Mouse (Mus musculus) embryo, embryonic 10.5 days (tissue): ENCODE measurements around the gene Tbk1.

ENCODE experiments used
- DNase-seq: peaks from one replicate; pipeline ENCODE4 v3.0.0-alpha.2; 2015; ENCODE audit warnings: low spot score

The Tbk1 gene

DNA sequence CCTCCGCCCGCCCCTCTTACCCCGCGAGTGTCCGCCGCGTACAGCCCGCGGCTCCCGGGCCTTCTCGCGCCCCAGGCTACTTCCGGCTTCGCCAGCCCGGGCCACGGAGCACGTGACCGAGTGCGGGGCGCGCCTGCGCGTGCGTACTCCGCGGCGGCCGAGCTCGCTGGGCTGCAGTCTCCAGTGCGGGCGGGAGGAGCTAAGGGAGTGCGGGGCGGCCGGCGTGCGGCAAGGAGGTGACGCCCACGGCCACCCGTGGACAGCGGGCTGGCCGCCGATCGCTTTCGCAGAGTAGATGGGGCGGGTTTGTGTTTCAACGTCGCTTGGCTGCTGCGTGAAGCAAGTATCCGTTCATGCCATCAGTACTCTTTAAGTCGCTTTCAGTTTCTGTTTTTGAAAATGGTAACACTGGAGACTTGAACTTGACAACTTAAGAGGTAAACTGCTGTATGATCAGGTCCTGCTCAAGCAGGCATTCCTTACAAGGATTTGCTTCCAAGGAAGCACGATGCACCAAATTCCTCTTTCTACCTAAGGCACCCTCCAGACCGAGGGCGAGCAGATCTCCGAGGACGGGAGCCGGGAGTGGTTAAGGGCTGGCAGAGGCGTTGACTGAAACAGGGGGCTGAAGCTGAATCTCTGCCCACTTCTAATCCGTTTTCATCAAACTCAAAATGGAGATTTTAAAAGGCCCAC, at the start of gene Tbk1:
TSS of gene Tbk1 (minus strand) at position 113 of the 696 bp plus-strand sequence.
- peak; percentile 92 for DNase-seq

GRCm38 (mm10) chr10:121636276-121636675, 49.7 kb upstream of the Tbk1 start:
- no peak for DNase-seq

DNA sequence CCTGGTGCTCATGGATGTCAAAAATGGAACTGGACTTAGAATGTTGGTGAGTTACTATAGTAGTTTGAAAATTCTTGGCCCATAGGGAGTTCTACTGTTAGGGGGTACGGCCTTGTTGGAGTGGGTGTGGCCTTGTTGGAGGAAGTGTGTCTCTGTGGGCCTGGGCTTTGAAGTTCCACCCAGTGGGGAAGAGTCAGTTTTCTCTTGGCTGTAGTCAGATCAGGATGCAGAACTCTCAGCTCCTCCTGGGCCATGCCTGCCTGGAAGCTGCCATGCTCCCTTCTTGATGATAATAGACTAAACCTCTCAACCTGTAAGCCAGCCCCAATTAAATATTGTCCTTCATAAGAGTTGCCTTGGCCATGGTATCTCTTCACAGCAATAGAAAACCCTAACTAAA, 47.6 kb upstream of the Tbk1 start:
- no peak for DNase-seq

GRCm38 (mm10) chr10:121628561-121629040, 42.0 kb upstream of the Tbk1 start:
- DNase-seq, result no peak

DNA sequence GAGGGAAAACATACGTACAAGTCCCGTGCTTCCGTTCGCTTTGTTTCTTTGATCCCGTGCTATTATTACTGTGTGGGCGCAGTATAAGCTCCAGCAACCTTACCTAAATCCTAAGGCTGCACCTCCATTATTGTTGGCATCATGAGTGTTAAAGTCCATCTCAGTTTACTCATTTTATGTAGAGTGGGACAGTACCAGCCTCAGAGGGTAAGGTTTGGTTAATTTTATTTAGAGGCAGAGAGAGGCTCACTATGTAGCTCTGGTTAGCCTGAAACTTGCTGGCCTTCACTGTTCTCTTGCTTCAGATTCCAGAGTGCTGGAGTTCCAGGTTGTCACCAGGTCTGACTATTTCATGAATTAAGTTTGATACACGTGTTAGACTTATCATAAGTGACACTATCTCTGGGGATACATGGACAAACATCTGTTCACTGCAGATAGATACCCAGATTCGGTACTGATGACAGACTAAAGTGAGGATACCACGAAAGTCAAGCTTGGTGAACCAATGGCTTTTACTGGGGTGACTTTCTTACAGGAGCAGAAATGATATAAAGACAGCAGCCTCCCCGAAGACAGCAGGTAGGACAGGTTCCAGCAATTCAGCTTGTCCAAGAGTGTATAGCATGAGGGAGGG, 40.7 kb upstream of the Tbk1 start:
- no peak for DNase-seq

DNA sequence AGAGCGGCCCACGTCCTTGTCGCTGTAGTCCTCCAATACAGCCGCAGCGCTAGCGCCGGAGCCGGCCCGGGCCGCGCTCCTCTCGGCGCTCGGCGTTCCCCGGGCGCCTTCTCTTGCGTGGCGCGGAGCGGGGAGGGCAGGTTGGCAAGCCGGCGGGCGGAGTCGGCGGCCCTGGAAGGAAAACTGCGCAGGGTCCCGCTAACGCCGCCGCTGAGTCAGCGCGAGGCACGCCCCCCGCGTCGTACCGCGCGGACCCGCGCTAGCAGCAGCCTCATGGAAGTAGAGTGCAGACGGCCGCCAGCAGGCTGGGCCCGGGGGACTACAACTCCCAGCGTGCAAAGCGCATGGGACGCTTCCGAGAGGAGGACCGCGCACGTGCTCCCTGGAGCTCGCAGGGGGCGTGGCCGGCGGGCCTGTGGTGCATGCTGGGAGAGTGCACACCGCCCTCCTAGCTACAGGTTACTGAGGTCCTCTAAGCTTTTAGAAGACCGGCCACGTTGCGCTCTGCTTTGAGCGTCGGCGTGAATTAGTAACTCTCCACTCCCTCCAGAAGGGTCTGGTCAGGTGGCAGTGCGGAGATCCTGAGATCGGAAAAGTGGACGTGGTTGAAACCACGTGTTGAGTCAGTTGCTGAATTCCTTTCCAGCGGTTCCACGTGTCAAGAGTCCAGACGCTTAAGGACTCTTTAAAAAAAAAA, 39.7 kb upstream of the Tbk1 start, which contains the start of gene Xpot:
TSS of gene Xpot (minus strand) at position 147 of the 697 bp plus-strand sequence.
- DNase-seq, result peak; percentile 98

- DNase-seq, result peak; percentile 53
Measured at GRCm38 (mm10) chr10:121625407-121626185, 39.0 kb upstream of the Tbk1 start.

- DNase-seq, result peak; percentile 34
Measured at GRCm38 (mm10) chr10:121625006-121625405, 38.4 kb upstream of the Tbk1 start.

DNA sequence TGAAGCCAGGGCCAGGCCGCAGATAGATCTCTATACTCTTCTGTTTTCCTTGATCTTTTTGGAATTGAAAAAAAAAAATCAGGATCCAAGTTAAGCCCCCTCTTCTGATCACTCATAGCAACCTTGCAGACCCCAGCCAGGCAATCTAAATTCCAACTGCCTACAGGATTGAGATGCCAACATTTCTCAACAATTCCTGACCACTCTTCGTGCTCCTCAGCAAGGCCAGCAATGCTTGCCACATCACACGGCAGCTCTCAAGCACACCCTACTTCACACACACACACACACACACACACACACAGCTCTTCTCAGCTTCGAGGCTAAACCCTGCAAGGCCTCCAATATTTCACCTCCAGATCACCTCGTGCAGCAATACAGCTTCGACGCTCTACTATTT, 37.1 kb upstream of the Tbk1 start:
- no peak for DNase-seq

DNA sequence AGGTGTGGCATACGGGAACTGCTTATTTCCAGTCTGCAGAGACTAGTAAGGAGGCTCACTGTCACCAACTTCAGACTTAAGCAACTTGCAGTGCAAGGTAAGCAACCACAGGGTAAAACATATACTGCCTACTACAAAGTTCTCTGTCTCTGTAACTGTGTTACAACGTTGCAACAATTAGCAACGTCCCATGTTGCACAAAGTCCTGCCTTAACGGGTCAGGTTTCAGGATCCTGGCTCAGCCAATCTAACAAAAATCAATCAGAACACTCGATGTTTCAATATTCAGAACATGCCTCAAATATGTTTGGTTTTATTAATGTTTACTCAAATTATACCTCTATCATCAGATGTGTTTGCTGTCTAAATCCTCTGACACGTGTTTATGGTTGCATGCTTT, 35.8 kb upstream of the Tbk1 start:
- DNase-seq, result no peak

GRCm38 (mm10) chr10:121615935-121616334, 29.3 kb upstream of the Tbk1 start:
- no peak for DNase-seq

GRCm38 (mm10) chr10:121615146-121615870, 28.7 kb upstream of the Tbk1 start:
- DNase-seq, result no peak

- DNase-seq, result no peak
Measured at GRCm38 (mm10) chr10:121613570-121613969, 27.0 kb upstream of the Tbk1 start.

DNA sequence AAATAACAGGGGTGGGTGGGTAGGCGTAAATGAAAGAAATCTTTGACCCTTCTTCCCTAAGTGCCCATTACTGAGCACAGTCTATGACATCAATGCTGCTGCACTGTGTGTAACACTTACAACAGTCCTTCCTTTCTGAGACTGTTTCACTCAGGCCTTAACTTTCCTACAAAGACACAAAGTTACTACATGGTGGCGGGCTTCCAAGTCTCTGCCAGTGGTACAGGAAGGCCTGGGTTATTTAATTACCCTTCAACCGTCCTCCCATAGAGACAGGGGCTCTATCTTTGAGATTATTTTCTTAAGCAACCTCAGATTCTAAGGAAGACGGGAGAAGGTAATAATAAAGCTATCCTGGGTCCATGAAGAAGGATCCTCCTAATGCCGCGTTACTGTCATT, 25.9 kb upstream of the Tbk1 start:
- DNase-seq, result no peak

GRCm38 (mm10) chr10:121611587-121611986, 25.0 kb upstream of the Tbk1 start:
- no peak for DNase-seq

GRCm38 (mm10) chr10:121608177-121608576, 21.6 kb upstream of the Tbk1 start:
- DNase-seq, result no peak

DNA sequence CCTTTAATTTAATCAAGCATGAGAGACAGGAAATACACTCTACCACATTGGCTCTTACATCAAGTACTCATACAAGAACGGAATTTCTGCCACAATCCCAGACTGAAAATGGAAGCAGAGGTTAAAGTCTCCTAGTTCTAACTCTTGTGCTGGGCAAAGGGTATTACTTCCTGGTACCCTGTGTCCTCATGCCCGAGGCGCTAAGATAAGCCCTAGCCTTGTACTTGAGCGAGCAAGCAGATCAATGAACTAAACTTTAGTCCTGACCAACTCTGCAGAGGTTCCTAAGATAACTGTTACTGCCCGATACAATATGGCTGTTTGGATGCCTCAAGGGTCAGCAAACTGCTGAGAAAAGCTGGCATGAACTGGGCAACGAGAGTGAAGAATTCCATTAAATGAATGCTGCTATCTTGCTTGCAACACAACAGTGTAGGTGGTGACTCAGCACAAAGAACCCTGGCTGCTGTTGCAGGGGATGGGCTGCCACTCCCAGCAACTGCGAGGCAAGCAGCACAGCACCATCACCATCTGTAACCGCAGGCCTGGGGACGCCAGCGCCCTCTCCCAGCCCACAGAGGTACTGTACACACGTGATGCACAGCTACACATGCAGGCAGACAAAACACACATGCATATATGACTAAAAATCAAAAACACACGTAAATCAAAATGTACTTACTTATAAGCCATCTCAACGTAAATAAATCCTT, 18.2 kb upstream of the Tbk1 start:
- DNase-seq, result no peak

GRCm38 (mm10) chr10:121603556-121603955, 17.0 kb upstream of the Tbk1 start:
- DNase-seq, result no peak

- no peak for DNase-seq
Measured at GRCm38 (mm10) chr10:121601272-121601671, 14.7 kb upstream of the Tbk1 start.

DNA sequence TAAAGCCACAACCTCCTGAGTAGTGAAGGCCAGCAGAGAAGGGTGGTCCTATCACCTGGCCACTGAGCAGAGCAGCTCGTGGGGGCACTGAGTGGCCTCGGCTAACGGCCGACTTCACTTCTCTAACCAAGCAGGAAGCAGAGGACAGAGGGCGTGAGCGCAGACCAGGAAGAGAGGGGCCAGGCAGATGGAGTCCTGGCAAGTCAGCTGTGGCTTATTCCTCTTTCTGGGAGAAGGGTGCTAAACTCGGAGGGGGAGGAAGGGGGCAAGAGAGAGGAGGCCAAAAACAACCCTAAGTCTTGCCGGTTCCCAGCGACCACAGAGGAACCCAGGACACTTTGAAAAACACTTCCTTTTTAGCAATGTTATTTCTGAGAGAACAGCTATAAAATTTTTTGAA, 10.0 kb upstream of the Tbk1 start:
- DNase-seq, result no peak

GRCm38 (mm10) chr10:121591106-121591505, 4.5 kb upstream of the Tbk1 start:
- DNase-seq, result no peak
